Mouse (Mus musculus): ENCODE results near the gene Arrdc2. TPM values are rescaled to one million over a fixed set of nuclear protein-coding genes. Genes with fewer than 3 reads are reported as not detected.

Gene Arrdc2
- polyA plus RNA-seq, 1 experiment from 2014 or later: 2.4 TPM

GRCm38 (mm10) chr8:70849333-70849990 is 9.9 kb upstream of the Arrdc2 start:
- H3K9ac ChIP-seq: no peak overlapping the region
- 76% methylated on average over 3 of the region's 3 CpGs for WGBS
- H3K36me3 ChIP-seq: no peaks in the 10 kb centered on the region
- H3K4me2 ChIP-seq: no peak overlapping the region
- H3K4me1 ChIP-seq: no peaks in the 10 kb centered on the region
- no peaks in the 10 kb centered on the region for H3K9me3 ChIP-seq
- H3K27me3 ChIP-seq (replicated peaks): peaks cover 56% of the 10 kb centered on the region
- ATAC-seq (ENCODE audit: extremely low read depth, insufficient number of reproducible peaks, low FRiP score, low TSS enrichment): no peak
- no peak overlapping the region for H3K4me3 ChIP-seq
- no peak overlapping the region for H3K27ac ChIP-seq (replicated peaks)

DNA sequence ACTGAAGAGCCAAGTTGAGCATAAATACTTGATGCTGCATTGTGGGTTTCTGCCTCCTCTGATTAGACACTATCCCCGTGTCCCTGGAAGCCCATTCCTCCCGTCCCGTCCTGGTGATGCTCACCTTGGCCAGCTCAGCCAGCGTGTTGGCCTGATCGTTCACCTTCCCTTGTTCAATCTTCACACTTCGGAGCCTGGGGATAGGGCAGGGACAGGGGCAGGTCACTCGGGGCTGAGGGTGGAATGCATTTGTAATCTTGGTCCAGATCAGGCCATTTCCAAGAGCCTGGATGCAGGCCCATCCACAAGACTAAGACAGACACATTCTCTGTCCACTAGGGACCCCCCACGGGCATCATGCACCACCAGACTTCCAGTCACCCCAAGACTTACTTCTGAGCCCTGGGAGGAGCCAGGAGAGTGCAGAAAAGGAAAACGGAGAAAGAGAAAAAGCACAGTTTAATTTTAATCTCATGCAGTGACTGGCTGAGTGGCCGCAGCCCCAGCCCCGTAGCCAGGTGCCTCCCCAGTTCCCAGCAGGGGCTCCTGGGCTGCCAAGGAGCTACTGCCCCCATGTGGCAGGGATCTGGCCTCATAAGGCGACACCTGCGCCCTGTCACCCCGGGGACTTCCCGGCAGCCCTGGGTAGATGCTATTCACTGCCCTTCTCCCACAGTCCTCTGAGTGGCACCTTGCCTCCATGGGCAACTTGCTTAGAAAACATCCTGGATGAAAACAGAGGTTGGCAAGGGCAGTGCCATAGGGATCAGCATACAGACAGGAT is 7.0 kb upstream of the Arrdc2 start:
- H3K4me2 ChIP-seq: no peak overlapping the region
- 0 out of 2 replicates have a peak, but pooled peaks cover 2% of the 10 kb centered on the region for H3K4me1 ChIP-seq
- no peaks in the 10 kb centered on the region for H3K9me3 ChIP-seq
- no peak overlapping the region for H3K9ac ChIP-seq
- no peak for ATAC-seq (ENCODE audit: extremely low read depth, insufficient number of reproducible peaks, low FRiP score, low TSS enrichment)
- no peaks in the 10 kb centered on the region for H3K36me3 ChIP-seq
- no peak overlapping the region for H3K4me3 ChIP-seq
- no peak overlapping the region for H3K27ac ChIP-seq (replicated peaks)
- WGBS: 49% methylated on average over 15 of the region's 15 CpGs
- peaks cover 70% of the 10 kb centered on the region for H3K27me3 ChIP-seq (replicated peaks)

DNA sequence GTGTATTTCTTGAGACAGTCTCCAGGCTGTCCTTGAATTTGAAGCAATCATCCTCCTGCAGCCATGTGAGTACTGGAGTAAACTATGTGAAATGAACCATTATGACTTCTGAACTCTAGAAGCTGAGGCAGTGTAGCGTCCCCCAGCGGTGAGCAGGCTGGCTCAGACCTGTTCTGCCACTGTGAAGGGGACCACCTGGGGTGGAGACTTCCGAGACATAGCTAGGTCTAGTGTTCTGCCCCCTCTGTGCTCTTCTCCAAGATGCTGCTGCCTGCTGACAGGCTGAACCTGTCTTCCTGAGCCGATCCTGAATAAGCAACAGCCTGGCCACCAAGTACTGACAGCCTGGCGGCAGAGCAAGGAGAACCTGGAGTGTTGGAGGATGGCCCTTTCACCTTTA is 5.6 kb upstream of the Arrdc2 start:
- no peaks in the 10 kb centered on the region for H3K9me3 ChIP-seq
- no peak overlapping the region for H3K4me3 ChIP-seq
- no peak overlapping the region for H3K4me2 ChIP-seq
- H3K36me3 ChIP-seq: no peaks in the 10 kb centered on the region
- no peak overlapping the region for H3K9ac ChIP-seq
- H3K27ac ChIP-seq (replicated peaks): no peak overlapping the region
- 41% methylated on average over 5 of the region's 5 CpGs for WGBS
- no peak for ATAC-seq (ENCODE audit: extremely low read depth, insufficient number of reproducible peaks, low FRiP score, low TSS enrichment)
- H3K4me1 ChIP-seq: peaks cover 13% of the 10 kb centered on the region
- peaks cover 63% of the 10 kb centered on the region for H3K27me3 ChIP-seq (replicated peaks)

- Histone ChIP-seq H3K9ac (no peak overlapping the region), H3K4me1 (peaks cover 15% of the 10 kb centered on the region), H3K27ac (replicated peaks) (no peak overlapping the region), H3K4me3 (no peak overlapping the region), H3K27me3 (replicated peaks) (peaks cover 57% of the 10 kb centered on the region), H3K4me2 (no peak overlapping the region), H3K9me3 (no peaks in the 10 kb centered on the region), H3K36me3 (no peaks in the 10 kb centered on the region)
- under 1% methylated on average over 6 of the region's 6 CpGs for WGBS
- ATAC-seq (ENCODE audit: extremely low read depth, insufficient number of reproducible peaks, low FRiP score, low TSS enrichment): no peak
Observed at GRCm38 (mm10) chr8:70844523-70844922, 5.0 kb upstream of the Arrdc2 start.

- Histone ChIP-seq H3K4me1 (peaks cover 15% of the 10 kb centered on the region), H3K9me3 (no peaks in the 10 kb centered on the region), H3K4me2 (no peak overlapping the region), H3K27ac (replicated peaks) (no peak overlapping the region), H3K4me3 (no peak overlapping the region), H3K9ac (no peak overlapping the region), H3K36me3 (no peaks in the 10 kb centered on the region), H3K27me3 (replicated peaks) (peaks cover 54% of the 10 kb centered on the region)
- ATAC-seq (ENCODE audit: extremely low read depth, insufficient number of reproducible peaks, low FRiP score, low TSS enrichment): no peak
- WGBS: 78% methylated on average over 8 of the region's 8 CpGs
Observed at GRCm38 (mm10) chr8:70843941-70844340, 4.4 kb upstream of the Arrdc2 start.

DNA sequence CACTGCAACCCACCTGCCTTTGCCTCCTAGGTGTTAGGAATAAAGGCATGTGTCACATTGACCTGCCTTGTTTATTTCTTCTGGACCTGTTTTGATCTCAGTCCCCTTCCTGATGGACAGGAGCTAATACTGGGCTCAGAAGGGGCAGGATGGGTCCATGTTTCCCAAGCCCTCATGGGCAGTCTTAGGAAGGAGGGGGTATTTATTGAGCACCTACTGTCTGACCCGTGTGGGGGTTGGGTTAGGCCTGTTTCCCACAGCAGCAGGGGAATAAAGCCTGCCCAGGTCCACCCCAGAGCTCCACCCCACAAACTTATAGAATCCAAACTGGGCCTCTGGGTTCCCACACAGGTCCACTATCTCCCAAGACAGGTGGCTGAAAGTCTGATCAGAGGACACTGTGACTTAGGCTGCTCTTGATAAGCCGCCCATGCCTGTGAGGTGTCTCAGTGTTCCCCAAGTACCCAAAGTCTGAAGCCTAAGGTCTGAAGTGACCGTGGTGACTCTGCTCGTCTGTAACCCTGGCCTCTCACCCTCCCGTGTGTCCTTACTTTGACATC is 3.8 kb upstream of the Arrdc2 start:
- WGBS: 66% methylated on average over 5 of the region's 5 CpGs
- H3K4me1 ChIP-seq: peaks cover 20% of the 10 kb centered on the region
- peaks cover 48% of the 10 kb centered on the region for H3K27me3 ChIP-seq (replicated peaks)
- H3K36me3 ChIP-seq: no peaks in the 10 kb centered on the region
- no peaks in the 10 kb centered on the region for H3K9me3 ChIP-seq
- H3K9ac ChIP-seq: no peak overlapping the region
- ATAC-seq (ENCODE audit: extremely low read depth, insufficient number of reproducible peaks, low FRiP score, low TSS enrichment): no peak
- no peak overlapping the region for H3K4me2 ChIP-seq
- H3K27ac ChIP-seq (replicated peaks): peak overlapping the region; percentile 50; the same call in 1 of the 2 replicates
- no peak overlapping the region for H3K4me3 ChIP-seq

- WGBS: 65% methylated on average over 25 of the region's 25 CpGs
- no peak overlapping the region for H3K27ac ChIP-seq (replicated peaks)
- no peaks in the 10 kb centered on the region for H3K9me3 ChIP-seq
- H3K4me2 ChIP-seq: peak overlapping the region; percentile 94; the same call in 1 of the 2 replicates
- peaks cover 20% of the 10 kb centered on the region for H3K4me1 ChIP-seq
- H3K9ac ChIP-seq: no peak overlapping the region
- no peak overlapping the region for H3K4me3 ChIP-seq
- no peak for ATAC-seq (ENCODE audit: extremely low read depth, insufficient number of reproducible peaks, low FRiP score, low TSS enrichment)
- H3K36me3 ChIP-seq: no peaks in the 10 kb centered on the region
- peaks cover 40% of the 10 kb centered on the region for H3K27me3 ChIP-seq (replicated peaks)
Observed at GRCm38 (mm10) chr8:70842484-70842883, 3.0 kb upstream of the Arrdc2 start.

- WGBS: 24% methylated on average over 22 of the region's 22 CpGs
- H3K4me1 ChIP-seq: peaks cover 20% of the 10 kb centered on the region
Observed at GRCm38 (mm10) chr8:70841147-70842072, 1.9 kb upstream of the Arrdc2 start.

GRCm38 (mm10) chr8:70840590-70840989 is 1.1 kb upstream of the Arrdc2 start:
- H3K4me2 ChIP-seq: peak overlapping the region; percentile 94
- H3K27ac ChIP-seq (replicated peaks): peak overlapping the region; percentile 60
- H3K4me3 ChIP-seq: no peak overlapping the region
- H3K4me1 ChIP-seq: peaks cover 20% of the 10 kb centered on the region
- WGBS: 49% methylated on average over 10 of the region's 10 CpGs
- H3K9ac ChIP-seq: no peak overlapping the region
- ATAC-seq (ENCODE audit: extremely low read depth, insufficient number of reproducible peaks, low FRiP score, low TSS enrichment): no peak
- peaks cover 27% of the 10 kb centered on the region for H3K27me3 ChIP-seq (replicated peaks)
- no peaks in the 10 kb centered on the region for H3K9me3 ChIP-seq
- peaks cover 5% of the 10 kb centered on the region; the same call in 1 of the 2 replicates for H3K36me3 ChIP-seq

More at GRCm38 (mm10) chr8:70841147-70842072, 1.9 kb upstream of the Arrdc2 start:
- Histone ChIP-seq H3K27ac (replicated peaks) (no peak overlapping the region), H3K27me3 (replicated peaks) (peaks cover 33% of the 10 kb centered on the region), H3K36me3 (no peaks in the 10 kb centered on the region), H3K4me3 (peak overlapping the region; percentile 13; the same call in 1 of the 2 replicates), H3K4me2 (peak overlapping the region; percentile 94), H3K9ac (peak overlapping the region; percentile 48; the same call in 1 of the 2 replicates), H3K9me3 (no peaks in the 10 kb centered on the region)
- ATAC-seq (ENCODE audit: extremely low read depth, insufficient number of reproducible peaks, low FRiP score, low TSS enrichment): no peak

- peaks cover 24% of the 10 kb centered on the region for H3K27me3 ChIP-seq (replicated peaks)
- peak overlapping the region; percentile 82 for H3K4me3 ChIP-seq
- H3K36me3 ChIP-seq: peaks cover 18% of the 10 kb centered on the region; the same call in 1 of the 2 replicates
- H3K4me2 ChIP-seq: peak overlapping the region; percentile 94
- peaks cover 22% of the 10 kb centered on the region for H3K4me1 ChIP-seq
- no peaks in the 10 kb centered on the region for H3K9me3 ChIP-seq
- ATAC-seq (ENCODE audit: extremely low read depth, insufficient number of reproducible peaks, low FRiP score, low TSS enrichment): no peak
- H3K27ac ChIP-seq (replicated peaks): peak overlapping the region; percentile 84
- peak overlapping the region; percentile 89 for H3K9ac ChIP-seq
- 2% methylated on average over 66 of the region's 66 CpGs for WGBS
Observed at GRCm38 (mm10) chr8:70838654-70839407, 689 bp downstream of the Arrdc2 start.

All from heart, embryonic 13.5 days (tissue).